Mouse (Mus musculus) small intestine, adult 2 months (tissue): ENCODE results near the gene Ccdc117.

Experiments used
- CTCF ChIP-seq: fragments of 200-500 bp; IDR thresholded peaks from 2 replicates; pipeline ENCODE4 v1.5.1; 2012; ENCODE audit warnings: low read depth, mild to moderate bottlenecking, control low read depth, inconsistent platforms, low read length, moderate library complexity, mixed read lengths; ENCODE audit not compliant: insufficient replicate concordance, insufficient read length; ENCODE audit errors: extremely low read depth
- POLR2A ChIP-seq: fragments of 200-500 bp; IDR thresholded peaks from 2 replicates; pipeline ENCODE4 v1.6.1; 2012; ENCODE audit warnings: low read depth, mild to moderate bottlenecking, control low read depth, inconsistent platforms, low read length, moderate library complexity

GRCm38 (mm10) chr11:5512961-5513360 lies 29.0 kb downstream of the Ccdc117 start:
- TF ChIP-seq CTCF (no peak), POLR2A (no peak)
